Mouse (Mus musculus) neural tube, embryonic 14.5 days (tissue): ENCODE measurements around the gene Reep6. TPM values are rescaled to one million over a fixed set of nuclear protein-coding genes. Genes with fewer than 3 reads are reported as not detected.
A peak's percentile ranks its signal among the peaks of the same experiment; 100 is the strongest.

Experiments used
- ATAC-seq: fragments of 200-750 bp; cut with Nextera tagmentation; 2 replicates; pipeline ENCODE4 v1.8.0; 2017; ENCODE audit warnings: low read depth, mild to moderate bottlenecking, moderate TSS enrichment, moderate library complexity
- H3K27ac ChIP-seq: fragments of 300-500 bp; sonication (generic); 2 replicates; pipeline ENCODE4 v1.5.1; 2014; ENCODE audit warnings: low read depth, mild to moderate bottlenecking, control low read depth, low read length, moderate library complexity, mixed read lengths
- H3K27me3 ChIP-seq: fragments of 300-500 bp; sonication (generic); 2 replicates; pipeline ENCODE4 v1.6.1; 2014; ENCODE audit warnings: low read length; ENCODE audit not compliant: control insufficient read depth, insufficient read depth
- H3K36me3 ChIP-seq: fragments of 300-500 bp; sonication (generic); 2 replicates; pipeline ENCODE4 v1.6.1; 2014; ENCODE audit warnings: low read length, mixed read lengths; ENCODE audit not compliant: control insufficient read depth, insufficient read depth
- H3K4me1 ChIP-seq: fragments of 300-500 bp; sonication (generic); 2 replicates; pipeline ENCODE4 v1.6.1; 2014; ENCODE audit warnings: low read length; ENCODE audit not compliant: control insufficient read depth, insufficient read depth
- H3K4me2 ChIP-seq: fragments of 300-500 bp; sonication (generic); 2 replicates; pipeline ENCODE4 v1.6.1; 2014; ENCODE audit warnings: mild to moderate bottlenecking, low read depth, low read length, control low read depth
- H3K4me3 ChIP-seq: fragments of 300-500 bp; sonication (generic); 2 replicates; pipeline ENCODE4 v1.5.1; 2014; ENCODE audit warnings: low read depth, low read length, control low read depth, mixed read lengths
- H3K9ac ChIP-seq: fragments of 300-500 bp; sonication (generic); replicated peaks from 2 replicates; pipeline ENCODE4 v1.6.1; 2014; ENCODE audit warnings: low read depth, mild to moderate bottlenecking, control low read depth, low read length, mixed read lengths
- H3K9me3 ChIP-seq: fragments of 300-500 bp; sonication (generic); 2 replicates; pipeline ENCODE4 v1.6.1; 2016; ENCODE audit warnings: low read length; ENCODE audit not compliant: control insufficient read depth
- WGBS: fragments of 180-500 bp; shearing (Covaris S2); extraction: QIAGEN DNeasy Blood & Tissue Kit; methylation state at CpG from one replicate; pipeline ENCODE4 v1.1.7; 2014; 5-methylcytosine and 5-hydroxymethylcytosine counted together
- polyA plus RNA-seq: library from polyadenylated mRNA; unstranded; fragments of >200 nt; fragmentation: Nextera tagmentation; extraction: Ambion mirVana; gene quantifications from 2 replicates; pipeline ENCODE4 v1.2.1, GENCODE M21; 2014

The Reep6 gene
- polyA plus RNA-seq, 1 experiment from 2014 or later = 5.4 TPM

DNA sequence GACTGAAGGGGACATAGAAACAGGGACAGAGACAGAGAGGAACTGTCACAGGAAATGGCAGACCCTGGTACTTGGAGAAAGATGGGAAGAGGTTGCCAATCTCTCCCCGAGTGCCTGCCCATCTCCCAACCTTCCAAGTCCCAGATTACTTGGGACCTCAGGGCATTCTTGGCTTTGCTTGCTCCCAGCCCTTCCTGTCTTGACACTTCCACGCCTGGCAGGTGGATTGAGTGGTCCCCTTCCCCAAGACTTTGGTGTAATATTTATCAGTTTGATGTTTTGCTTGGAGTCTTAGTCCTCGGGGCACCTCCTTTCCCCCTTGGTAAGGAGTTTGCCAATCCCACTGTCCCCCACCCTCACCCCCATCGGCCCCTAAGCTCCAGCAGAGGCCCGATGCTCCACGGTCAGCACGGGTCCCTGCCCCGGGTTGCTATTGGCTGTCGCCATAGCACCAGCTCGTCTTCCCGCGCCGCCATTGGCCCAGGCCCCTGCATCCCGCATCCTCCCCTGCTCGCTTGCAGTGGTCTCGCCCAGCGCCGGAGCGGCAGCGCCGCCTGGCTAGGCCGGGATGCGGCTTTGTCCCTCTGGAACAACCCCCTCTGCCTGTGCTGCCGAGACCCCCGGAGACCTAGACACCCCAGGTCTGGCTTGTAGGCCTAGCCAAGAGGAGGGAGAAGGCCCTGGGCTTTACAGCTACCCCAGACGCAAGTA lies 31.0 kb upstream of the Reep6 start:
- WGBS = 2% methylated on average over 21 of the region's 26 CpGs
- H3K36me3 ChIP-seq = peaks cover 20% of the 10 kb centered on the region
- peak overlapping the region; percentile 70 for H3K4me3 ChIP-seq
- peak; percentile 73 for ATAC-seq
- peak overlapping the region; percentile 99 for H3K27ac ChIP-seq
- no peaks in the 10 kb centered on the region for H3K27me3 ChIP-seq
- H3K4me2 ChIP-seq = peak overlapping the region; percentile 76
- H3K9ac ChIP-seq = peak overlapping the region; percentile 99
- peaks cover 49% of the 10 kb centered on the region for H3K4me1 ChIP-seq
- no peaks in the 10 kb centered on the region for H3K9me3 ChIP-seq

DNA sequence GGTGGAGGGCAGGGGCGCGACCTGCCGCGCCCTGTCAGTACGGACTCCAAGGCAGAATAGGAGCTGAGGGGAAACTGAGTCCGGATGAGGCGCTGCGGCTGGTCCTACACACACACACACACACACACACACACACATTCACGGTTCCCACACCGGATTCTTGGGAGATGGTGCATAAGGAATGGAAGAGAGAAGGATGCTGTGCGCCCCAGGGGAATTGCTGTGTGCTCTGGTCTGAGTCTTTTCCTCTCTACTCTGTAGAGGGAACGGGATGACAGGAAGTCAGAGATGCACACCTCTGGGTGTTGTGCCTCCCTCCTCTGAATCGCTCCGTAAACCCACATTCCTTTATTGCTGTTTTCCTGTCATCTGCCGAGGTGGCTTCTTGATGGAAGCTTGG lies 30.5 kb upstream of the Reep6 start:
- H3K4me2 ChIP-seq = peak overlapping the region; percentile 76
- peak overlapping the region; percentile 99 for H3K27ac ChIP-seq
- no peaks in the 10 kb centered on the region for H3K9me3 ChIP-seq
- H3K27me3 ChIP-seq = no peaks in the 10 kb centered on the region
- peak overlapping the region; percentile 99 for H3K9ac ChIP-seq
- H3K4me3 ChIP-seq = peak overlapping the region; percentile 70
- no peak for ATAC-seq
- H3K4me1 ChIP-seq = peaks cover 46% of the 10 kb centered on the region
- peaks cover 15% of the 10 kb centered on the region for H3K36me3 ChIP-seq
- WGBS = 3% methylated on average over 15 of the region's 15 CpGs

GRCm38 (mm10) chr10:80299824-80300223 lies 29.9 kb upstream of the Reep6 start:
- WGBS = 27% methylated on average over 10 of the region's 10 CpGs
- H3K4me2 ChIP-seq = peak overlapping the region; percentile 76
- no peak for ATAC-seq

DNA sequence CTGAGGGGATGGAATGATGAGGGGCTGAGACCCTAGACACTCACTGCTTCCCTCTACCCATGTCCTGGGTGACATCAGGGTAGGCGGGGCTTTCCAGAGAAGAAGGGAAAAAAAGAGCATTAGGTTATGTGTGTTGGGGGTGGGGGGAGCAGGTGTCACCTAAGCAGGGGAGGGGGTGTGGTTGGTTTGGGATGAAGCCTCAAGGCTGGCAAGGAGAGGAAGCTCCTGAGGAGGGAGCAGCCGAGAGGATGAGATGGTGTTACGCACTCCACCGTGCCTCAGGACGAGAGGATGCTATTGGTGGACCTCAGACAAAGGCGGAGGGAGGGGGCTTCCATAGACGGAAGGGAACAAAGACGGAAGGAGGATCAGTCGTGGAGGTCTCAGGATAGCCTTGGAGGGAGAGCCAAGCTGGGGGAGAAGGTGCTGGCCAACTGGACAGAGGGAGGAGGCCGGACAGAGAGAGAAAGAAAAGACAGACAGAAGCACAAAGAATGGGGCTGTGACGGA lies 29.0 kb upstream of the Reep6 start:
- no peaks in the 10 kb centered on the region for H3K9me3 ChIP-seq
- ATAC-seq = peak; percentile 81
- peak overlapping the region; percentile 70 for H3K4me3 ChIP-seq
- peak overlapping the region; percentile 99 for H3K9ac ChIP-seq
- H3K4me2 ChIP-seq = peak overlapping the region; percentile 76
- H3K4me1 ChIP-seq = peaks cover 48% of the 10 kb centered on the region
- 8% methylated on average over 11 of the region's 11 CpGs for WGBS
- H3K27ac ChIP-seq = peak overlapping the region; percentile 99
- H3K27me3 ChIP-seq = no peaks in the 10 kb centered on the region
- peaks cover 25% of the 10 kb centered on the region for H3K36me3 ChIP-seq

More at GRCm38 (mm10) chr10:80299824-80300223, 29.9 kb upstream of the Reep6 start:
- Histone ChIP-seq H3K4me3 (peak overlapping the region; percentile 70), H3K36me3 (peaks cover 16% of the 10 kb centered on the region), H3K9ac (peak overlapping the region; percentile 99), H3K27me3 (no peaks in the 10 kb centered on the region), H3K4me1 (peaks cover 50% of the 10 kb centered on the region), H3K9me3 (no peaks in the 10 kb centered on the region), H3K27ac (peak overlapping the region; percentile 99)

- no peak for ATAC-seq
- Histone ChIP-seq H3K4me3 (peak overlapping the region; percentile 70), H3K9me3 (no peaks in the 10 kb centered on the region), H3K27ac (peak overlapping the region; percentile 99), H3K27me3 (no peaks in the 10 kb centered on the region), H3K36me3 (peaks cover 32% of the 10 kb centered on the region), H3K4me1 (peaks cover 46% of the 10 kb centered on the region), H3K9ac (peak overlapping the region; percentile 99), H3K4me2 (peak overlapping the region; percentile 76)
- WGBS = 57% methylated on average over 10 of the region's 10 CpGs
These were observed 28.3 kb upstream of the Reep6 start for GRCm38 (mm10) chr10:80301256-80302081.

DNA sequence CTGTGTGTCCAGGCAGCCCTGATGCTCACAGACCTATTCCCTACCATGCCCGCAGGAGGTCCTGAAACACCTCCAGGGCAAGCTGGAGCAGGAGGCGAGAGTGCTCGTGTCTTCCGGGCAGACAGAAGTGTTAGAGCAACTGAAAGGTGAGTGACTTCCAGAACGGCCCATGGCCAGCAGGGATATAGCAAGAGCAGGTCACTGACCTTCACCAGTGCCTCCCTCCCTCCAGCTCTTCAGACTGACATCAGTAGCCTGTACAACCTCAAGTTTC lies 27.7 kb upstream of the Reep6 start:
- Histone ChIP-seq H3K36me3 (peaks cover 38% of the 10 kb centered on the region), H3K27me3 (no peaks in the 10 kb centered on the region), H3K9ac (peak overlapping the region; percentile 99), H3K4me2 (peak overlapping the region; percentile 76), H3K4me1 (peaks cover 40% of the 10 kb centered on the region), H3K9me3 (no peaks in the 10 kb centered on the region), H3K27ac (peak overlapping the region; percentile 99), H3K4me3 (peak overlapping the region; percentile 70)
- 58% methylated on average over 5 of the region's 5 CpGs for WGBS
- ATAC-seq = no peak

- Histone ChIP-seq H3K9me3 (no peaks in the 10 kb centered on the region), H3K27ac (peak overlapping the region; percentile 99), H3K27me3 (no peaks in the 10 kb centered on the region), H3K9ac (peak overlapping the region; percentile 99), H3K36me3 (peaks cover 42% of the 10 kb centered on the region), H3K4me2 (peak overlapping the region; percentile 76), H3K4me1 (peaks cover 37% of the 10 kb centered on the region), H3K4me3 (peak overlapping the region; percentile 70)
- no peak for ATAC-seq
- WGBS = 16% methylated on average over 9 of the region's 9 CpGs
These were observed 27.3 kb upstream of the Reep6 start for GRCm38 (mm10) chr10:80302471-80302881.

- H3K36me3 ChIP-seq = peaks cover 62% of the 10 kb centered on the region
- H3K4me3 ChIP-seq = 0 out of 2 replicates have a peak overlapping the region, but pooled peaks have one; percentile 7
- H3K9me3 ChIP-seq = no peaks in the 10 kb centered on the region
- peaks cover 25% of the 10 kb centered on the region for H3K4me1 ChIP-seq
- no peak overlapping the region for H3K27ac ChIP-seq
- H3K9ac ChIP-seq = peak overlapping the region; percentile 34; the same call in 1 of the 2 replicates
- ATAC-seq = no peak
- no peaks in the 10 kb centered on the region for H3K27me3 ChIP-seq
- H3K4me2 ChIP-seq = peak overlapping the region; percentile 29; the same call in 1 of the 2 replicates
- WGBS = 25% methylated on average over 12 of the region's 12 CpGs
These were observed 25.3 kb upstream of the Reep6 start for GRCm38 (mm10) chr10:80304458-80304857.
